Mouse (Mus musculus) kidney, adult 18-20 months (tissue): Measurements from ENCODE around the gene Tpm4.
A peak's percentile ranks its signal among the peaks of the same experiment; 100 is the strongest.

Experiments
- DNase-seq: peaks from one replicate; pipeline ENCODE4 v3.0.0; 2021

Tpm4 gene

GRCm38 (mm10) chr8:72143256-72143824 is 8.6 kb downstream of the Tpm4 start:
- DNase-seq, result no peak

GRCm38 (mm10) chr8:72144345-72144975 is 9.7 kb downstream of the Tpm4 start:
- DNase-seq, result no peak

DNA sequence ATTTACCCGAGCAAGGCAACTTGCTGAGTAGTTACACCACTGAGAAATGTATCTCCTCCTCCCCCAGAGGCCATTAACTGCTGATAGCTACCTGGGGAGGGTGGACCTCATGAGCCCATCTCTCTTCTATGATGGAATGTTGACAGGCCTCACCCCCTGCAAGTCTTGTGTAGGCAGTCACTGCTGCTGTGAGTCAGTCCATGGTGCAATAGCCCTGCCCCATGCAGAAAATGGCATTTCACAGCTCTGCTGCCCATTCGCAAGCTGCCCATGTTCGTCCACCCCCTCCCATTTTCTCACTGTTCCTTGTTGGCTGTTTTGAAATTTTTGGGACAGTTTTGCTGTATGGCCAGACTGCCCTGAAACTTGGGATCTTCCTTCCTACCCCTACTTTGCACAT is 10.7 kb downstream of the Tpm4 start:
- DNase-seq, result no peak

DNA sequence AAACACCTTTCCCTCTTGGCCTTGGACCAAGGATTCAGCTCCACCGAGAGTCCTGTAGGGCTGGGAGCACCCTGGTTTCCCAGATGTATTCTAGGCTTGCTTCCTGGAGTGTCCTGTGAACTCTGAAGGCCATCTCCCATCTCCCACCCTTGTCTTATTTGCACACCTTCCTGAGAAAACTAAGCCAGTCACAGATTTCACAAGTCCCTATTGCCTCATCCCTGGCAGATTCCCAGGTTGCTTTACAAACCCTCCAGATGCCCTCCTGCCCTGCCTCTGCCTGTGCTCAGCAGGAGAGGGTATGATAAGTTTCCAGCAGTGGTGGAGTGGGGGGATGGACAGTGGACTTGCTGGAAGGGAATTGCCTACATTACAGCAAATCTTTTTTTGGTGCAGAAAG is 11.3 kb downstream of the Tpm4 start:
- no peak for DNase-seq

GRCm38 (mm10) chr8:72146556-72146955 is 11.8 kb downstream of the Tpm4 start:
- DNase-seq, result no peak

DNA sequence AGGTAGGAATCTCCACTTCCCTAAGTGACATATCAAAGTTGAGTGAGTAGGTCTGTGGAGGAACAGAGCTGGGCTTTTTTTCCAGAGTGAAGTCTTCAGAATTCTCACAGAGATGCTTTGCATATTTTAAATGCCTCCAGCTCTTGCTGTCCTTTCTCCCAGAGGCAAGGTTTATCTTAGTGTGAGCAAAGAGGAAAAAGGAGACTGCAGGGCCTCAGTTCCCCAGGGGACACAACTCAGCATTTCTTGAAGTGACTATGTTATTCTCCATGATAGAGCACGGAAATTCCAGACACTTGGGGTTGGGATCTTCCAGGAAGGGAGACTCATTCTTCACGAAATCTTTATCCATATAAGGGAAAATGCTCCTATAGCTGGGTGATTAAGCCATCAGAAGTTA is 12.5 kb downstream of the Tpm4 start:
- DNase-seq, result no peak

- DNase-seq, result no peak
Observed at GRCm38 (mm10) chr8:72149056-72149455, 14.3 kb downstream of the Tpm4 start.

DNA sequence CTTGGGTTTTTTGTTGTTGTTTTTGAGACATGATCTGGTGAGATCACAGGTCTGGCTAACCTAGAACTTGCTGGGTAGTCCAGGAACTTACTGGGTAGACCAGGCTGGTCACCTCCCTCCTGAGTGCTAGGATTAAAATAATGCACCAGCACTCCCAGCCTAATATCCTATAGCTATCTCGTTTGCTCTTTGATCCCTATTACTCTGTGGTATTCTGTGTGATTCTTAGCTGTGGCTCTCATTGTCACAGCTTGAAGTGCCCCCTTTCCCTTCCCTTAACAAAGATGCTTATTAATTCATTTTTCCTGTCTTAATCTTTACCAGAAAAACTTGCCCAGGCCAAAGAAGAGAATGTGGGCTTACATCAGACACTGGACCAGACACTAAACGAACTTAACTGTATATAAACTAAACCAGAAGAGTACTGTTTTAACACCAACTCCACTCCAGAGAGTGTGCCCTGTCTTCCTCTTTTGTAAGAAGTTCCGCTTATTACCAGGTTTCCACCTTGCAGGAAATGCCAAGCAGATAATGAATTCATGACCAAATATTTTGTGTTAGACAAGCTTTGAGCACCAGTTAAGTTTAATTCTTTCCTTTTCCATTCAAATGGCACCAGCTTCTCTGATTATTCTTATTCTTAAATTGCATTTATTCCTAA is 16.8 kb downstream of the Tpm4 start:
- no peak for DNase-seq

DNA sequence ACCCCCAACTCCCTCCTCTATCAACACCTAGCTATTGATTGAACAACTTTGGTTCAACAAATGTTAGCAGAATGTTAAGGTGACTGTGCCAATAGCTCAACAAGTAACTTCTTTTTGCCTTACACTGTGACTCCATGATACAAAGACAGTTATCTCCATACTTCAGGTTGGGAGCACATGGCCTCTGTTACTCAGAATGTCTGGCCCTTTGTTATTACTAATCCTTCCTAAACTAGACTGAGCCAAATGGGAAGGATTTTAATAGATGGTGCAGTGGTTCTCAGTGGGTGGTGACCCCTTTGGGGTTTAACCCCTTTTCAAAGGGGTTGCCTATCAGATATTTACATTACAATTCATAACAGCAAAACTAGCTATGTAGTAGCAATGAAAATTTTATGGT is 18.6 kb downstream of the Tpm4 start:
- no peak for DNase-seq

DNA sequence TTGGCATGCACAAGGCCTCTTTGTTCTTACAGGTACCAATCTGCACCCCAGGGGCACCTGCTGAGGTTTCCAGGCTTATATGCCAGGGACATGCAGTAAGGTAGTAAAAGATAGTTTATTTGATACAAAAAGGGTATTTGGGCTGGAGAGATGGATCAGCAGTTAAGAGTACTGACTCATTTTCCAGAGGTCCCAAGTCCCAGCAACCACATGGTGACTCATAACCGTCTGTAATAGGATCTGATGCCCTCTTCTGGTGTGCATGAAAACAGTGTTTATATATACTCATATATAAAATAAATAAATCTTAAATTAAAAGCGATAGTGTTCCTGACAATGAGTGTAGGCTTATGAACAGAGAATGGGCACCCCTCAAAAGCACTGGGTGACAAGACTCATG is 23.3 kb downstream of the Tpm4 start:
- DNase-seq, result no peak

DNA sequence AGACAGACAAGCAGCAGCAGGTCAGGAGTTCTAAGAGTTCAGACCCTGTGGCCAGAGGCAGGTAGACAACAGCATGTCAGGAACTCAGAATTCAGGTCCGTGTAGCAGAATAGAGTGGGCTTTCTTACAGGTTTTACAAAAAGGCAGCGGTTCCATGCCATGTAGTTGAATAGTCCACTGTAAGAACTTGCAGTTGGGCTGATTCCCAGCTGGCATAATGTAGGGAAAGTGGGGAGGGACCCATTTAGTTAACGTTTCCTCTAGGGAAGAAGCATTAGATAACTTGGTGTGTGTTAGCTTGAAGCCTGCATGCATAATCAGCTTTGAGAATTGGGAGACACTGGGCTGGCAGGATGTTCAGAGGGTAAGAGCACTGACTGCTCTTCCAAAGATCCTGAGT is 24.0 kb downstream of the Tpm4 start:
- no peak for DNase-seq

GRCm38 (mm10) chr8:72160007-72160406 is 25.2 kb downstream of the Tpm4 start:
- no peak for DNase-seq

GRCm38 (mm10) chr8:72160707-72161697 is 26.2 kb downstream of the Tpm4 start, which contains the start of gene Rab8a:
Gene Rab8a, plus strand, starts transcription at chr8:72161200.
- peak; percentile 100 for DNase-seq

- no peak for DNase-seq
Observed at GRCm38 (mm10) chr8:72162821-72163220, 28.0 kb downstream of the Tpm4 start.

DNA sequence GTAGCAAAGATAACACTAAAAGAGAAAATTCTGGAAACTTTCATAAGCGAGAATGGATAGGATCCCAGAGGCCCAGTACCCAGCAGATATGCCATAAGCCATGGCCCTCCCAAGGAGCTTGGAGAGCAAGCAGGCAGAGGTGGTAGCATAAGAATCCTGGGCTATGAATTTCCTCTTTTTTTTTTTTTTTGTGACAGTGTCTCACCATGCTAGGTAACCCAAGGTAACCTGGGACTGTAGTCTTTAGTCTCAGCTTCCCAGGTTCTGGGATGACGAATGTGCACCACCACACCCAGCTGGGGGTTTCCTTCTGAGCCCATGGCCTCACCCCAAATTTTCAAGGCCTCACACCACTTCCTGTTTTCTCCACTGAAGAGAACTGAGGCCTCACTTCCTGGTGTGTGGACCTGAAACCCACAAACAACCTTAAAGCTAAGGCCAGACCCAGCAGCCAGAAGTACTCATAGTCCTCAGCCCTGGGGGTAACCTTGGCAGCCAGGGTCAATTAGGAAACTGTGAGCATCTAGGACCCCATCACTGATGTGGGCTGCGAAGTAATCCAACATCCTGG is 34.4 kb downstream of the Tpm4 start:
- no peak for DNase-seq

- peak; percentile 65 for DNase-seq
Observed at GRCm38 (mm10) chr8:72169681-72170249, 35.0 kb downstream of the Tpm4 start.

DNA sequence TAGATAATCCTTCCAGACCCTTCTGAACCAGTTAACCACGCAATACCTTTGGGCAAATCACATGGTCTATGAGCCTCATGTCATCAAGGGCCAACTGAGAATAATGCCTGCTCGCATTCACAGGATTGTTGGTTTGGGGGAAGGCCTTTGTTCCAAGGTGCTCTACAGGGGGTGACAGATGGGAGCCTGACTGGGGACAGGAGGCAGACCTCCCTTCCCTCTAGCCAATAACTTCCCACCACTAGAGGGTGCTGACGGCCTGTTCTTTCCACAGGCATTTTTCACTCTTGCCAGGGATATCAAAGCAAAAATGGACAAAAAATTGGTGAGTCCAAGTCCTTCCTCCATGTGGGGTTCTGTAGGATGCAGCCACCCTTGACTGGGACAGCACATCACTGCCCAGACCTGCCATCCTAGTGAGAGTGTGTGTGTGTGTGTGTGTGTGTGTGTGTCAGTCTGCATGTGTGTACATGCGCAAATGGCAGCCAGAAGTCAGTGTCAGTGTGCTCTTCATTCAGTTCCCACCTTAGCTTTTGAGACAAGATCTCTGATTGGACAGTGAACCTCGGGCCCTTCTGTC is 42.7 kb downstream of the Tpm4 start:
- peak; percentile 68 for DNase-seq

- DNase-seq, result no peak
Observed at GRCm38 (mm10) chr8:72183554-72184202, 48.9 kb downstream of the Tpm4 start.

- no peak for DNase-seq
Observed at GRCm38 (mm10) chr8:72187793-72188331, 53.1 kb downstream of the Tpm4 start.

GRCm38 (mm10) chr8:72189417-72190214 is 54.8 kb downstream of the Tpm4 start, which contains the start of gene Hsh2d:
Gene Hsh2d, plus strand, starts transcription at chr8:72189638.
- no peak for DNase-seq
